Mouse (Mus musculus) right cerebral cortex, postnatal 25 days (tissue): ENCODE results near the gene Ccdc134.

Experiments
- DNase-seq: peaks from one replicate; pipeline ENCODE4 v3.0.0; 2022

Ccdc134 gene

GRCm38 (mm10) chr15:82175091-82175490, 47.4 kb downstream of the Ccdc134 start:
- DNase-seq, result no peak

GRCm38 (mm10) chr15:82177743-82178290, 50.1 kb downstream of the Ccdc134 start:
- DNase-seq, result no peak

- no peak for DNase-seq
These were observed 53.4 kb downstream of the Ccdc134 start for GRCm38 (mm10) chr15:82181131-82181530.

GRCm38 (mm10) chr15:82182311-82182710, 54.6 kb downstream of the Ccdc134 start:
- DNase-seq, result no peak

GRCm38 (mm10) chr15:82183596-82183995, 55.9 kb downstream of the Ccdc134 start:
- no peak for DNase-seq

- no peak for DNase-seq
These were observed 56.5 kb downstream of the Ccdc134 start for GRCm38 (mm10) chr15:82184183-82184582.

GRCm38 (mm10) chr15:82184656-82185055, 56.9 kb downstream of the Ccdc134 start:
- DNase-seq, result no peak

GRCm38 (mm10) chr15:82185062-82185783, 57.5 kb downstream of the Ccdc134 start:
- no peak for DNase-seq

- DNase-seq, result no peak
These were observed 58.4 kb downstream of the Ccdc134 start for GRCm38 (mm10) chr15:82186131-82186530.

GRCm38 (mm10) chr15:82186931-82187330, 59.2 kb downstream of the Ccdc134 start:
- DNase-seq, result no peak

- DNase-seq, result no peak
These were observed 59.7 kb downstream of the Ccdc134 start for GRCm38 (mm10) chr15:82187401-82187800.

- DNase-seq, result no peak
These were observed 60.2 kb downstream of the Ccdc134 start for GRCm38 (mm10) chr15:82187924-82188323.

- DNase-seq, result no peak
These were observed 60.9 kb downstream of the Ccdc134 start for GRCm38 (mm10) chr15:82188481-82189240.
